Mouse (Mus musculus): Measurements from ENCODE around the gene Ranbp9.

DNA sequence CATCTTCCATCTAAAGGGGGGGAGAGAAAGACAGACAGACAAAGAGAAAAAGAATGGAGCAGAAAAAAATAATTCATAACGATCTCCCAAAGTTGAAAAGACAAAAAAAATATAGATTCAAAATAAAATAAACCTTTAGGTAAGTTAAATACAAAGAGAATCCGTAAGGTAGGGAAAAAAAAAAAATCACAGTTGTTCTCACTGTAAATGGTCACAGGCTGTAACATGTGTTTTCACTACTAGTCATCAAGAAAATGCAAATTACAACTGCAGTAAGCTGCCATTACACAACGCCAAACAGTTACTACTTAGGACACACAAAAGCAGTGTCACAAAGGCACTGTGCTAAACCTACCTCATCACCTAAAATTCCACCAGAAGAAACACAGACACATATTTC, 36.4 kb downstream of the Ranbp9 start:
- no peak for TF ChIP-seq CTCF (IDR thresholded peaks at IDR 0.05 in 2 of 3, conservative IDR thresholded peaks at IDR 0.05 in 1 of 3; ENCODE audit: control insufficient read depth in 1 of 3, insufficient read depth in 1 of 3, low read depth in 2 of 3, low read length in 3 of 3, poor library complexity in 1 of 3, severe bottlenecking in 1 of 3)
- no peak for TF ChIP-seq TCF12 (IDR thresholded peaks at IDR 0.05; ENCODE audit: low read depth, low read length)
- TF ChIP-seq RCOR1 (IDR thresholded peaks at IDR 0.05; ENCODE audit: low read depth, low read length) = no peak
